Mouse (Mus musculus) liver (tissue): ENCODE data around the gene Myom1.

Source experiments
- DNase-seq: peaks from one replicate; pipeline ENCODE4 v3.0.0-alpha.2; 2020; ENCODE audit warnings: mixed read lengths

Myom1 gene

DNA sequence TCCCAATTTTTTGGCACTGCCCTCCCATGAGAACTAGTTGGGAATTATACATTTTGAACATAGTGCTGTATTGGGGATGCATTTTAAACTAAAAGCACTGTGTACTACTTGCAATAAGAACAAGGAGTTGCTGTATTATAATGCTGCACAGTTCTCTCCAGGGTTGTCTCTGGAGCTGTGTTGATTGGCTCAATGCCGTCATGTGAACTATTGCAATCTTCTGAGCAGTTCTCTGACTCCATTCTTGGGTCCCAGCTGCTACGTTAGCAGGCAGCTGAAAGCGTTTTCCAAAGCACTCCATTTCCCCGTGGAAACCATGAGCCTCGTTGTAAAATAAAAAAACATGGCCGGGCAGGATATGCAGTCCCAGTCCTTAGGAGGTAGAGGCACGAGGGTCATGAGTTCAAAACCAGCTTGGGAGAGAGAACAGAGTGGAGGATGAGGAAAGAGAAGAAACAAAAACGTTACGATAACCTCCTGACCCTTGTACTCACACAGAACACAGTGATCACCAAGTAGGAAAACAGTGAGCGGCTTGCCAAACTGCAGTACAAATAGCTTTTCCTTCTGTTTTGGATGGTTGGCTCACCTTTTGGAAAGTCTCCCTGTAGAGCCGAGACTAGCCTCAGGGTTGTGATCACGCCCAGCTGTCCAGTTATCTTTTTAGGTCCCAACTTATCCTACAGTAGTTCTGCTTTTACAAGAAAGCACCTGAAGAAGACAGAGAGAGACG lies 60.6 kb downstream of the Myom1 start:
- DNase-seq = no peak

DNA sequence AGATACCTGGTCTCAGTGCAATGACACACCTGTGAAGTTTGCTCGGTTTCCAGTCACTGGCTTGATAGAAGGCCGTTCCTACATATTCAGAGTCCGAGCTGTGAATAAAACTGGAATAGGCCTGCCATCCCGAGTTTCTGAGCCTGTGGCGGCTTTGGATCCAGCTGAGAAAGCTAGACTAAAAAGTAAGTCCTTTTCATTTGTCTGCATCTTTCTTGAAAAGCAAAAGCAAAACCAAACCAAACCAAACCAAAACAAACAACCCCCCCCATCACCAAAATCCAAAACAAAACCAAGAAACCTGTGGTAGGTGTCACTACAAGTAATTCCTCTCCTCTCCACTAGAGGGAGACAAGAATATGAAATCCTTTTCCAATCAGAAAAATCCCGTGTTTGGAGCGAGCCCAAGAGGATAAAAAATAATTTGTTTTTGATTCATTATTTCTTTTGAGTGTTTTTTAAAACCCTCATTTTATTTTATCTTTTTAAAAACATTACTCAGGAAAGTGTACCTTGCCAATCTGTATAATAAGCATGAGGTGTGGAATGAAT lies 62.1 kb downstream of the Myom1 start:
- DNase-seq = no peak

DNA sequence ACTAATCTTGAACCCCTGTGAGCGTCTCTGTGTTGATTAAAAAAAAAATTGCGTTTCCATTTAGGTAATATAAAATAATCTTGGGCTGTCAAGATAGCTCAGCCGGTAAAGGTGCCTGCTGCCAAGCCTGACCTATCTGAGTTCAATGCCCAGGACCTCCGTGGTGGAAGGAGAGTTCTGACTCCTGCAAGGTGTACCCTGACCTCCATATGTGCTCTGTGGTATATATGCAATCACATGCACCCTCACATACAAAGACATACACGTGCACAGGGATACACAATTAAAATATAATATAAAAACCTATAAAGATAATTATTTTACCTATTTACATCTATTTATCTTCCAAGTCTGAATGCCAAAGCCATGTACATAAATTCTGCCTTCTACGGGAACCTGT lies 62.7 kb downstream of the Myom1 start:
- no peak for DNase-seq

DNA sequence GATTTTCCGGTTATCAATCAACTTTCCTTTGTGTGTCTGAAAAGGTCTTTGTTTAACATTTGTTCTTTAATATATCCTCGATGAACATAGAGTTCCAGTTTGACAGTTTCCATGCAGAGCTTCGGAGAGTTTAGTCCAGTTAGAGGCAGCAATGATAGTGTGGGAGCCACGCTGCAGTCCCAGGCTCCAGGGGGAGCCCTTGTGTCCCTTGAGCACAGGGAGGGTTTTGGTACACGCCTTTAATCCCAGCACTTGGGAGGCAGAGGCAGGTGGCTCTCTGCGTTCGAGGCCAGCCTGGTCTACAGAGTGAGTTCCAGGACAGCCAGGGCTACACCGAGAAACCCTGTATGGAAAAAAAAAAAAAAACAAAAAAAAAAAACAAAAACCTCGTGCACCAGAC lies 66.7 kb downstream of the Myom1 start:
- no peak for DNase-seq

DNA sequence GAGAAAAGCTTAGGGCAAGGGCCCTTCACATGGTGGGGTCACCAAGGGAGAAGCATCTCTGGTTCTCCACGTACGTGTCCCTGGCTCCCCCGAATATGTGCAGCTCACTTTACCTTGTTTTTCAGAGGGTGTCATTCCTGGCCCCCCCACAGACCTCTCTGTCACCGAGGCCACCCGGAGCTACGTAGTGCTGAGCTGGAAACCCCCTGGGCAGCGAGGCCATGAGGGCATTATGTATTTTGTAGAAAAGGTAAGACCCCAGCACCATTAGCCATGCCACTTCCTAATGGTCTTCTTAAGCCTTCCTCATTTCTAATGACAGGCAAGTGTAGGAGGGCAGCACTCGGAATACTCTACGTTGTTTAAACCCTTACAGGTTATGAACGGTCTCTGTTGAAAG lies 69.5 kb downstream of the Myom1 start:
- no peak for DNase-seq

DNA sequence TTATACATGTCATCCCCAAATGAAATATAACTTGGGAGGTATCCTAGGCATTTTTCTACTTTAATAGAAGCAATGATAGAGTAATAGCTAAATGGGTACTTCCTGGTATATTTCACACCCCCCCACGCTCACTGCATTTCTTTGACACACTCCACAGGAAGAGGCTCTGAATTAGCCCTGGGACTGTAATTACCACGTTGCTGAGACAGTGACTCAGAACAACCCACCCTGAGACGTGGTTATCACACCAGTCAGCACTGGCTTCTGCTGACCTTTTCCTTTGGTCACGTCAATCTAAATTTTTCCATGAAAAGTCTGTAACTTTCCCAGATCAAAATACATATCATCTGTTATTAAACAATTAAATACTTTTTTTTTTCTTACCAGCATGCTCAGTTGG lies 72.0 kb downstream of the Myom1 start:
- no peak for DNase-seq

DNA sequence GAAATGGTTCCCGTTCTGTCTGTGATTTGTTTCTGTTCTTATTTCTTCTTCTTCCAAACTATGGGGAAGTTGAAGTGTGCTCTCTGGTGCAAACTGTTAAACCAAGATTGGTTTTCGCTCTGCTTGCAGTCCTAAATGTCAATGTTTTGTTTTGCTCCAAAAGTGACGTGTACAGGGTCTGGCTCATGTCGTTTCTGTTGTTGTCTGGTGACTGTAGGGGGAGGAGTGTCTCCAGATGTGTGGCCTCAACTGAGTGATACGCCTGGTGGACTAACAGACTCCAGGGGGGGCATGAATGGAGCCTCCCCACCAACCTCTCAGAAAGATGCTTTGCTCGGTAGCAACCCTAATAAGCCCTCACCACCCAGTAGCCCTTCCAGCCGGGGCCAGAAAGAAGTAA lies 79.6 kb downstream of the Myom1 start:
- no peak for DNase-seq

DNA sequence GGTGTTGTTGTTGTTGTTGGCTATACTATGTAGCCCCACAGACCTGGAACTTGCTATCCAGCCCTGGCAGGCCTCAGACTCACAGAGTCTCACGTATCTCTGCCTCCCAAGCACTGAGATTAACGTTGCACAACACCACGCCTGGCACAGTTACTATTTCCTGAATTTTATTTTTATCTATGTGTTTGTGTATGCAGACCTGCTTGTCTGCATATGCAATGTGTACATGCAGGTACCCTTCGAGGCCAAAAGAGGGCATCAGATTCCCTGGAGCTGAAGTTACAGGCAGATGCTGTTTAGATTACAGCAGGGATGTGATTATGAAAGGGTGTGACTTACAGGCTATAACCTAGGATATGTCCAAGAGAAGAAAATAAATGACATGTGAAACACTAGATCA lies 84.5 kb downstream of the Myom1 start:
- peak; percentile 14 for DNase-seq

DNA sequence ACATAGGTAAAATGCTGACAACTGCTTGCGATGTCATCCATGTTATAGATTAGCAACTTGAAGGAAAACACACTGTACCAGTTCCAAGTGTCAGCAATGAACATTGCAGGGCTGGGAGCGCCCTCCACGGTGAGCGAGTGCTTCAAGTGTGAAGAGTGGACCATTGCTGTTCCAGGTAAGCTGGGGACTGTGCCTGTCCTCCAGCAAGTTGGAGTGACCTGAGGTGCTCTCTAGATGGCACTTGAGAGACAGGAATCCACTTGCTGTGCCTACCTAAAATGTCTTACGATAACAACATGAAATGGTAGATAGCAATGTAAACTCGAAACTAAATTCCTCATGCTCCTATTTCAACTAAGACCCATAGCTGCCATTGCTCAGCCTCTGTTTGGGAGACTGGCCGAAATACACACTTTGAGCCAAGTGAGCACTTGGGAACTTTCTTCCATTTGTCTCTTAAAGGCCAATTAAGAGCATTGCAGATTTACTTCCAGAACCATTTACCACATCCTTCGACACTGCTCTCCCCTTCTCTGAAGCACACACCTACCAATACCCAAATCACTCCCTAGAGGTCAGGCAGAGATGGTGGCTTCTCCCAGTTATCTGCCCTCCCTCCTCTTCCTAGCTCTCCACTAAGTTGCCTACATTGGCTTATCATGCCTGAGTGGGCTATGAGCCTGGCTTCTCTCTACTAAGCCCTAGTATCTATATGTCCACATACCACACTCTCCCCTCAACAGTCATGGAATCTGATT lies 85.1 kb downstream of the Myom1 start:
- no peak for DNase-seq

DNA sequence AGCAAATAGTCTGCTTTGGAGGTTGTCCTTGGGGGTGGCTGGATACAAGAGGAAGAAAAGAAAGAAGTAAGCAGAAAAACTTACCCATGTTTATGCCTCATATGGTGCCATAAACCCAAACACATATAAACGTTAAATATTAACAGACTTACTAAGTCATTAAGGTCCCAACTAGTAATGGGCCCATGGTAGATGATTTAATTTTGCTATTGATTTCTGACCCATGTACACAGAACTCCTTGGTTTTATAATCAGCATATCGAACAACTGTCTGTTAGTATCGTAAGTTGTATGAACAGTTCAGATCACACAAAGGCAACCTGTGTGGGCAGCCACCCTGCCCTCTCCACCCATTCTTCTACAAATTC lies 85.7 kb downstream of the Myom1 start:
- DNase-seq = no peak

DNA sequence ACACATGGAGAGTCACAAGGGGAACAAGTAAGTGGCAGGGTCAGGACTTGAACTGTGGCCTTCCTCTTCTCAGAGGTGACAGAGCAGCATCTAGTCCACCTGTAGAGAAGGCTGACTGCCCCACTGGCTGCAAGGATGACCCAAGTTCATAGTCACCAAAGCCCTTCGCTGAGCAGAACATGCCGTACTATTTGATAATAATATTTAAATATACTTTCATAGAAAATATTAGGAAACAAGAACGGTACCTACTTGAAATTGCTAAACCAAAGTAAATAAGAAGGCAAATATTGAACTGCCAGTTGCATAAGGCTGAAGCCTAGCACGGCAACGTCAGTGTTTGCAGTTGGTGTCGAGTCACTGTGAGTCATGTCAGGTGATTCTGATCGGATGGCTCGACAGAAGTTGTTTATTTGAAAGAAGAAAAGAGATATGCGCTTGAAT lies 86.6 kb downstream of the Myom1 start:
- peak; percentile 47 for DNase-seq

DNA sequence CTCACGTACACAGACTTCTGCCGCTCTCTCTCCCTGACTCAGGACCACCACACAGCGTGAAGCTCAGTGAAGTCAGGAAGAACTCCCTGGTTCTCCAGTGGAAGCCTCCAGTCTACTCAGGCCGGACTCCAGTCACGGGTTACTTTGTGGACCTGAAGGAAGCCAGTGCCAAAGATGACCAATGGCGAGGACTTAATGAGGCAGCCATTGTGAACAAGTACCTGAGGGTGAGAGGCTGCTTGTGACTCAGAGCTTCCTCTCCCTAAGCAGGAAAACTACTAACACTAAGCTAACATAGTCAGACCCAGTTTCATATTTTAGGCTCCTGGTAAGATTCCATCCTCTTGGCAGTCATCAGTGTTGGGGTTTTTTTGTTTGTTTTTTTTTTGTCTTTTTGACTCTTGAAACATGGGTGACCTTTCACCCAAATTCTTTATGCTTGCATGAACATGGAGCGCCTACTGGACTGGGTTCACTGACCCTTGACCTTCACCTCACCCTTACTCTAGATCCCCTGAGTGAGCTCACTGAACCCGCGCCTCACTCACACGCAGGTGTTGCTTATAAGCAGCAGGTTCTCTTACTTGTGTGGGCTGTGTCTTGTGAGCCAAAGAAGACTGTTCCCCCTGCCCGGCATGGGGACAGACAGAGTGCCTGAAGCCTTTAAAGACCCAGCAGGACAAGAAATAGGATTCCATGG lies 87.5 kb downstream of the Myom1 start:
- no peak for DNase-seq

DNA sequence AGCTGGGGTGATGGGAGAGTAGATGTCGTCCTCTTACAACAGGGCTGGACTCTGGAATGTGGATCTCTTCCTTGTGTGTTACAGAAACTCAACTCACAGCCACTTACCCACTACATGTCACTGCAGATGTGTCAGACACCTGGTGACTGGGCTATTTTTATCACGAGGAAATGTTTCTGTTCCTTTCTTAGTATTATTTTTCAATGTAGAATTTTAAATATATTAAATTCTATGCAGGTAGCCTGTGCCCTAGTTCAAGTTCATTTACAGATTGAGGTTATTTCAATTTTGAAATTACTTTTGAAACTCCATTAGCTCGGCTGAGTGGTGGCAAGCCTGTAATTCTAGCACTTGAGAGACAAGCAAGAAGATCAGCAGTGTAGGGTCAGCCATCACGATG lies 88.6 kb downstream of the Myom1 start:
- DNase-seq = no peak

DNA sequence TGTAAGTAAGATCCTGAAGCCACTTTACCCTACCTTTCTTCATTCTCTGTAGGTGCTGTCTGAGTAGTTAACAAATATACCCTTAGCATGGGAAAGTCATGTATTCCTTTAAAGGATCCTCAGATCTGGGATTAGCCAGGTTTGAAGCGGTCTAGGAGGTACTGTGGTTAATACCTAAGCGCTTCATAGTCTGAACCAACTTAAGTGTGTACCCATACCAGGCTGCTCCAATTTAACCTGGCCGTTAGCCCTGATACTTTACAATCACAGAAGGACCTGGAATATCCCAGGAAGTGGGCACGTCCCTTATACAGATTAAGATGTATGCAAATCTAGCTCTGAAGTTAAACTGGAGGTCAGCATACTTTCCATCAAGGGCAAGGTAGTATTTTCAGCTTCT lies 89.9 kb downstream of the Myom1 start:
- DNase-seq = no peak

DNA sequence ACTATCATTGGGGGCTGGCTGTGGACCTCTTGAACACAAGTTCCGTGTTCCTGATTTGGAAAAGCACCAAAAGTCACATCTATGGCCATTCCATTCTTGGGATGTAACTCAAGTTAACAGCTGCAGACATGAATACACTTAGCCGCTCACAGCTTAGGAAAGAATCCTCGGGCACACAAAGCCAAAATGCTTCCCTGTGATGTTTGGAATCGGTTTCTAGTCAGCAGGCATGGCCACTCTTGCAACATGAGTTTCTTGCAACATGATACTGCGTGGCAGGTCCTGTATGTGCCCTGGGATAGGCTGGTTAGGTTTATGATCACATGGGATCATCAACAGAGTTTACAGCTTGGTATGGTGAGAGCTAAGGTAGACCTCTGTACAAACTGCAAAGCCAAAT lies 91.4 kb downstream of the Myom1 start:
- DNase-seq = no peak

DNA sequence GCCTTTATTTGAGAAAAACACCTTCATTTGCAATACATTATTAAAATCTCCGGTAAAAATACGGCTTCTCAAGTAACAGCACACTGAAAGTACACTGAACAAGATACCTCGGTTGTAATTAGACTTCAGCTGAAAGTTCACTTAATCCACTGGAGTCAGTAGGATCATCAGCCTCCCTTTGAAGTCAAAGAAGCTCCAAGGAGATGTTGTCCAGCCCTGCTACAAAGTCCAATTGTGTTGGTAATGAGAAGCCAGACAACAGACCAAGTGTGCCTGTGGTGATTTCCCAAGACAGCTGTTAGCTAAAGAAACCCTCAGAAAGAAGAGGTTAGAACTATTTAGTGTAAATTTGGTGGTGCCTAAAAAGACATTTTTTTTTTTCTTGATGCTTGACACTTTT lies 92.0 kb downstream of the Myom1 start:
- DNase-seq = no peak

DNA sequence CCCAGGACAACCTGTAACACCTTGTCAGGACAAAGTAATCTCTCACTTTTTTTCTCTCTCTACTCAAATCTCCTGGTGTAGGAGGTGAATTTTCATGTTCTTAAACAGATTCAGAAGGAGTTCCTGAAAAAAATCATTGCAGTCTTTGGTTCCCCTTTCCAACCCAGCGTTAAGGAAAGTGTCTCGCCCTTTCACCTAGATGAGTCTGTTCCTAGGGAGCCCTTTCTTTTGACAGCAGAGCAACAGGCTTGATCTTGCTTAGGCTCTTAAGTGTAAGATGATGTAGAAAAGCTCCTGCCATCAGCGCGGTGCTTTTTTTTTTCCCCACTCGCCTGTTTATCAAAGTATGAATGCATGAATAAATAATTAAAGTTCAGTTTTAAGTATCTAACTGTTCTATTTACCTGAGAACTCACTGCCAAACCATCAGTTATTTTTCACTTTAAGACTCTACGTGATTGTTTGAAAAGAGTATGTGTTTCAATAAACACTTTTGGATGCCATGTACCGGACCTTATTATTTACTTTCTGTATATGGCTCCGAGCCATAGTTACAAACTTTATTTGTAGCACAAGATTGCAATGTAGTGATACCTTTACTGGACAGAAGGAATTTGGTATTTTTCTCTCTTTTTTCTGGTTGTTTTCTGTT lies 94.2 kb downstream of the Myom1 start:
- DNase-seq = no peak

DNA sequence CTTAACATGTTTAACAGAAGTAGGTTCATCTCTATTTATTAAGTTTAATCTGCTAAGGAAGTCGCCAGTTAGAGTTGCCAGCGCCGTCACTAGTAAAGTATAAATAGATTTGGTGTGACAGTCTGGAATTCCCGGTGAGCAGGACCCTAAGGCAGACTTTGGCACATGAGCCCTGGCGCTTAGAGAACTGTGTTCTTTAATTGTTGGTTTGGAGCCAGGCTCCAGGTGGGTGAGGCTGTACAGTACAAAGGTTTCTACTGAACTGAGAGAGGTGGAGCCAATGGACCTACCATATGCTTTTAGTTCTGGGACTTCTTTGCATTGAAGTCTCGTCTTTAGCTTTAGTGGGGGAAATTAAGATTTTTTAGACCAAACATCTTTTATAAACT lies 94.8 kb downstream of the Myom1 start:
- DNase-seq = no peak

DNA sequence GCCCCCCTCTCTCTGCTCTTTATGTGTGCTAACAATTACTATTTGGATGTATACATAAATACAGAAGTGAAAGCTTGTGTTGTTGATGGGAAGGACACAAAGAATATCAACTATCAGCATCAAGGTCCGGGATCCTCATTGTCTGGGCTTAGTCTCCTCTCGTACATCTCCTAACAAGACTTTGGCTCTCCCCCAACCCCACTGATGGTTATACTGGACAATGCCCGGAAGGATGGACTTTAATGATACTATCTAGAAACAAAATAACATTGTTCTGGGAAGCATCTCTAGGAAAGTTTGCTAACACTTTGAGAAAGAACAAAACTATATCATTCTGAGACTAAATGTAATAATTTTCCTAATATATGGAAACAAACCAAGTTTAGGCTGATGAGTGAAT lies 96.2 kb downstream of the Myom1 start:
- no peak for DNase-seq

DNA sequence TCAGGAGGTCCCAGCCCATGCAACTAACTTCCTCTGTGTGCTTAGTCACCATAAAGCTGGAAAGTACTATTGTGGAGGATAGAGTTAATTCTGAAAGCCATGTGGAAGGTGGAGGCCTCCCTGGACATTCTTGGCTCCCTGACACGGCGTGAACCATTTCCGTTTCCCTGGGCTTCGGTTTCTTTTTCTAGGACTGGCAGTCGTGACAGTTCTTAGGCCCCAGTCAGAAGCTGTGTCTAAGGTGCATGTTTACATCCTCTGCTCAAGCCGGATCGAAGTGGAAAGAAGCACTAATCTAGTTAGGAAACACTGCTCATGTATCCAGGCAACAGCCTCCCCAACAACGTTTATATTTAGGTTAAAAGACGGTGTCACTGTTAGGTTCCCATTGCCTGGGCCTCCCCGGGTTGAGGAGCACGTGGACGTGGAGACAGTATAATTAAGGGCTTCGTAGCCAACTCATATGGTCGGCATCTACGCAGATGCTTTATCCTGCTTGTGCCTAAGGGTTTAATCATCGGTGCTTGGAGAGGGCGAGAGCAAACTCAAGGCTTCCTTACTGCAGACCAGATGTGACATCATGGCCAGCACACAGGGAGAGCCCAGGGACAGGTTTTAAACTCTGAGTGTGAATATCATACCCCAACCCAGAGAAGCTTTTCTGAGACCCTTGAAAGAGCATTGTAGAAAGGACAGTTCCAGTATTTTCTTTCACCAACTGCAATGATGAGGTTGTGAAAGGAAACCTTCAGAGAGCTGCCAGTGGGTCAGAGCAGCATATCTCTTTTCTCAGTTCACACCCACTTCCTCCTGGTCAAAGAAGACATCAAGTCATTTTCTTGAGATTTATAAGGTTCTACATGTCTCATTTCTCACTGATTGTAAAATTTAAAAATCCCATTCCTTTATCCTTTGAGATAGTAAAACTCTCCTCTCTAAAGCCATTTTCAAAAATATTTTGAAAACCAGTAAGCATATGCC lies 100.4 kb downstream of the Myom1 start:
- no peak for DNase-seq

DNA sequence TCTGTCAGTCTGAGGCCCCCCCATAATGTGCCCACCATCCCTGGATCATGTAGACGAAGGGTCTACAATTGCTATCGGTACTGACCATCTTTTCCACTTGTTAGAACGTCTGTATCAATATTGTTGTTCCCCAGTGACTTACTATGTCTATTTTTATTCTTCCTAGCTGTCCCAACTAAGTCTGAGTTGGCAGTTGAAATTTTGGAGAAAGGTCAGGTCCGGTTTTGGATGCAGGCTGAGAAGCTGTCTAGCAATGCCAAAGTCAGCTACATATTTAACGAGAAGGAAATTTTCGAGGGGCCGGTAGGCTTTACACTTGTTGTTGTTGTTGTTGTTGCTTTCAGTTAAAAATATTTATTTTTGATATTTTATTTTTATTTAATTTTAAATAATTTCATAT lies 102.9 kb downstream of the Myom1 start:
- no peak for DNase-seq

DNA sequence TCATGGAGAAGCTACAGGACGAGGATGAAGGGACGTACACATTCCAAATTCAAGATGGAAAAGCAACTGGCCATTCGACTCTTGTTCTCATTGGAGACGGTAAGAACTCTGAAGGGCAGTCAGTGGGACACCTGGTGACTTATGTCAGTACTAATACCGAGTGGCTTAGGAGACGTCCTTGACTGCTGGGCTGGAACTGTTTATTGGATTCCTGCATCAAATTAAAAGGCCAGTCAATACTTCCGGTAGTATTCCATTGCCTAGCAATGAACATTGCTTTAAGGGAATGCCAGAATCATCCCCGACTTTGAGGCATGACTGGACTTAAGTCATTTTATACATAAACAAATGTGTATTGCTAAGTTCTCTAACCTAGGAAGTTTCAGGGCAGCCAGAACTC lies 103.8 kb downstream of the Myom1 start:
- DNase-seq = no peak
